Mouse (Mus musculus) layer of hippocampus, adult 2 months (tissue): Measurements from ENCODE around the gene Mcm2. TPM values are rescaled to one million over a fixed set of nuclear protein-coding genes. Genes with fewer than 3 reads are reported as not detected.

ENCODE experiments used
- DNase-seq, 2 experiments: peaks; one replicate each; pipeline ENCODE4 v3.0.0; 2022; ENCODE audit warnings: low spot score in 2 of 2
- H3K27ac ChIP-seq: fragments of 200-600 bp; 2 replicates; pipeline ENCODE4 v1.8.1; 2022
- H3K4me3 ChIP-seq: fragments of 200-600 bp; 2 replicates; pipeline ENCODE4 v1.8.1; 2022; ENCODE audit warnings: mild to moderate bottlenecking
- CTCF ChIP-seq: fragments of 200-600 bp; conservative IDR thresholded peaks from 2 replicates; pipeline ENCODE4 v1.8.1; 2022; ENCODE audit warnings: antibody characterized with exemption, mild to moderate bottlenecking, moderate library complexity
- total RNA-seq, 2 experiments: library from RNA; stranded (reverse); gene quantifications; 2 replicates each; pipeline ENCODE4 v1.2.3; 2021

Gene Mcm2
- total RNA-seq, 2 experiments from 2014 or later = 5.7 to 7.4 TPM

GRCm38 (mm10) chr6:88874868-88875508 lies 23.6 kb downstream of the Mcm2 start, which contains the start of gene Podxl2:
Gene Podxl2, minus strand, starts transcription at chr6:88875044.
- H3K27ac ChIP-seq = peak within 1 kb of the TSS; percentile 69
- DNase-seq = peak; percentile 83 to 85
- no peak for TF ChIP-seq CTCF
- peak within 1 kb of the TSS; percentile 63 for H3K4me3 ChIP-seq

GRCm38 (mm10) chr6:88873965-88874867 lies 24.4 kb downstream of the Mcm2 start:
- no peak for TF ChIP-seq CTCF
- peak in 1 of 2 experiments; percentile 33 for DNase-seq
- peak overlapping the region; percentile 63 for H3K4me3 ChIP-seq
- H3K27ac ChIP-seq = peak overlapping the region; percentile 69

- DNase-seq = no peak
- Histone ChIP-seq H3K27ac (no peak overlapping the region), H3K4me3 (no peak overlapping the region)
- TF ChIP-seq CTCF = no peak
Observed at GRCm38 (mm10) chr6:88872811-88873210, 25.8 kb downstream of the Mcm2 start.

GRCm38 (mm10) chr6:88871546-88871945 lies 27.0 kb downstream of the Mcm2 start:
- Histone ChIP-seq H3K27ac (no peak overlapping the region), H3K4me3 (no peak overlapping the region)
- DNase-seq = peak; percentile 69 to 77
- TF ChIP-seq CTCF = no peak

- H3K4me3 ChIP-seq = no peak overlapping the region
- H3K27ac ChIP-seq = no peak overlapping the region
- TF ChIP-seq CTCF = no peak
- peak in 1 of 2 experiments; percentile 32 for DNase-seq
Observed at GRCm38 (mm10) chr6:88870594-88870993, 28.0 kb downstream of the Mcm2 start.

- no peak overlapping the region for H3K4me3 ChIP-seq
- no peak overlapping the region for H3K27ac ChIP-seq
- DNase-seq = no peak
- no peak for TF ChIP-seq CTCF
Observed at GRCm38 (mm10) chr6:88869459-88869858, 29.1 kb downstream of the Mcm2 start.

- DNase-seq = no peak
- Histone ChIP-seq H3K4me3 (no peak overlapping the region), H3K27ac (no peak overlapping the region)
- no peak for TF ChIP-seq CTCF
Observed at GRCm38 (mm10) chr6:88865704-88866103, 32.9 kb downstream of the Mcm2 start.

GRCm38 (mm10) chr6:88860914-88861313 lies 37.7 kb downstream of the Mcm2 start:
- peak; percentile 79 for TF ChIP-seq CTCF
- Histone ChIP-seq H3K27ac (no peak overlapping the region), H3K4me3 (no peak overlapping the region)
- peak; percentile 39 to 40 for DNase-seq

- TF ChIP-seq CTCF = no peak
- Histone ChIP-seq H3K27ac (no peak overlapping the region), H3K4me3 (no peak overlapping the region)
- DNase-seq = no peak
Observed at GRCm38 (mm10) chr6:88858341-88858740, 40.2 kb downstream of the Mcm2 start.

- TF ChIP-seq CTCF = no peak
- DNase-seq = no peak
- Histone ChIP-seq H3K4me3 (no peak overlapping the region), H3K27ac (no peak overlapping the region)
Observed at GRCm38 (mm10) chr6:88857830-88858229, 40.8 kb downstream of the Mcm2 start.

- Histone ChIP-seq H3K27ac (no peak overlapping the region), H3K4me3 (no peak overlapping the region)
- no peak for DNase-seq
- TF ChIP-seq CTCF = peak; percentile 61
Observed at GRCm38 (mm10) chr6:88857249-88857648, 41.3 kb downstream of the Mcm2 start.

- peak; percentile 52 to 79 for DNase-seq
- Histone ChIP-seq H3K27ac (no peak overlapping the region), H3K4me3 (no peak overlapping the region)
- TF ChIP-seq CTCF = peak; percentile 78
Observed at GRCm38 (mm10) chr6:88855636-88856035, 42.9 kb downstream of the Mcm2 start.

GRCm38 (mm10) chr6:88854509-88854908 lies 44.1 kb downstream of the Mcm2 start:
- Histone ChIP-seq H3K27ac (no peak overlapping the region), H3K4me3 (no peak overlapping the region)
- no peak for DNase-seq
- no peak for TF ChIP-seq CTCF
